ENCODE assay signal across 10 mouse cellular contexts in the genomic region with DNA sequence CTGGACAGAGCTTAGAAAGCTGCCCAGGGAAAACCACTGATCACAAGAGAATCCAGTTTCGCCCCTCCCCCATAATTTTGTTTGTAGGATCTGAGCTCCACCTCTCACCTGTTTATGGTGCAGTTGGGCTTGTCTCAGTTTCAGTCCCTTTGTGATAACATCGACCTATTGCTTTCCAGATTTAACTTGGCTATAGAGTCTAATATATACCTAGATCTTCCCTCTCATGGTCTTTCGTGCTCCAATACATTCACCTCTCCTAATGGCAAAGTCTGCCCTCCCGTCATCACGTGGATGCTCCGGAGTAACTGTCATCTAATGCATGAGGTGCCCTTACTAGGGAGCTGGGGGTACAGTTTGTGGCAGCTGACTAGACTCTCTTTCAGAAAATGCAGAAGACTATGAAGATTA. TPM values are rescaled to one million over a fixed set of nuclear protein-coding genes. Genes with fewer than 3 reads are reported as not detected.
A peak's percentile ranks its signal among the peaks of the same experiment; 100 is the strongest.
DNase-seq lines count a peak whose midpoint lies in the region; ATAC-seq and TF ChIP-seq lines count a peak whose summit lies in the region.
"Had no signal": no experiment of that assay in that cellular context is flagged by ENCODE, and none has a peak within 500 bp of the region (broad histone marks: within the 10 kb centered on the region; RNA-seq: fewer than 3 reads in every experiment).

No protein-coding gene starts in this region.

- no peak for TF ChIP-seq EP300 in heart, adult 2 months (IDR thresholded peaks at IDR 0.05; ENCODE audit: insufficient read depth, low read depth, low read length)

- intact Hi-C loops in heart, adult 2 months (cut with DNase I), result no loop called here

- H3K79me2 ChIP-seq in heart, adult 2 months (replicated peaks; ENCODE audit: control insufficient read depth, insufficient read depth, low read length), result no peaks in the 10 kb centered on the region

- no peaks in the 10 kb centered on the region for H3K36me3 ChIP-seq in neural tube, embryonic 11.5 days (ENCODE audit: control insufficient read depth, insufficient read depth, low read length)
- H3K36me3 ChIP-seq in hindbrain, embryonic 13.5 days, result no peaks in the 10 kb centered on the region
- H3K36me3 ChIP-seq in heart, adult 2 months (ENCODE audit: control insufficient read depth, insufficient read depth, low read length), result no peaks in the 10 kb centered on the region
- no peaks in the 10 kb centered on the region for H3K36me3 ChIP-seq in intestine, embryonic 15.5 days

- no peak for DNase-seq in neural tube, embryonic 11.5 days (ENCODE audit: low spot score)
- DNase-seq in neural tube, embryonic 10.5 days (ENCODE audit: extremely low spot score, low spot score), result no peak
- DNase-seq in cerebellum, postnatal 10 days, result peak; percentile 66 to 83
- DNase-seq in retina, embryonic 14.5 days (ENCODE audit: low spot score), result peak; percentile 37
- DNase-seq in heart, adult 2 months, result no peak
- DNase-seq: lung, adult 18-20 months had no signal

- H3K4me1 ChIP-seq in neural tube, embryonic 11.5 days (ENCODE audit: control insufficient read depth, insufficient read depth, low read length), result 0 out of 2 replicates have a peak, but pooled peaks cover 10% of the 10 kb centered on the region
- H3K4me1 ChIP-seq in hindbrain, embryonic 13.5 days (replicated peaks), result peaks cover 52% of the 10 kb centered on the region
- no peaks in the 10 kb centered on the region for H3K4me1 ChIP-seq in heart, adult 2 months (ENCODE audit: control insufficient read depth, insufficient read depth, low read length)
- H3K4me1 ChIP-seq in intestine, embryonic 15.5 days (replicated peaks), result peaks cover 17% of the 10 kb centered on the region

- WGBS in neural tube, embryonic 11.5 days, result 57% methylated on average over 6 of the region's 6 CpGs
- 46% methylated on average over 6 of the region's 6 CpGs for WGBS in hindbrain, embryonic 13.5 days
- 51% methylated on average over 6 of the region's 6 CpGs for WGBS in heart, adult 2 months
- WGBS in intestine, embryonic 15.5 days, result 50% methylated on average over 6 of the region's 6 CpGs

- TF ChIP-seq CTCF in heart, adult 2 months (IDR thresholded peaks at IDR 0.05), result no peak

- H3K4me2 ChIP-seq in neural tube, embryonic 11.5 days (ENCODE audit: low read depth), result peak overlapping the region; percentile 83
- peak overlapping the region; percentile 69 for H3K4me2 ChIP-seq in hindbrain, embryonic 13.5 days
- no peak overlapping the region for H3K4me2 ChIP-seq in intestine, embryonic 15.5 days (replicated peaks)

- TF ChIP-seq POLR2A in heart, adult 2 months (IDR thresholded peaks at IDR 0.05; ENCODE audit: insufficient read depth, low read depth, low read length), result no peak

- H3K27me3 ChIP-seq in neural tube, embryonic 11.5 days (ENCODE audit: control insufficient read depth, insufficient read depth, low read length), result peaks cover 23% of the 10 kb centered on the region; the same call in 1 of the 2 replicates
- H3K27me3 ChIP-seq in hindbrain, embryonic 13.5 days, result no peaks in the 10 kb centered on the region
- H3K27me3 ChIP-seq in heart, adult 2 months (ENCODE audit: control insufficient read depth, insufficient read depth, low read length), result peaks cover 3% of the 10 kb centered on the region
- H3K27me3 ChIP-seq in intestine, embryonic 15.5 days (replicated peaks), result peaks cover 21% of the 10 kb centered on the region

- H3K9me3 ChIP-seq in neural tube, embryonic 11.5 days (ENCODE audit: control insufficient read depth, low read length), result no peaks in the 10 kb centered on the region
- no peaks in the 10 kb centered on the region for H3K9me3 ChIP-seq in hindbrain, embryonic 13.5 days
- H3K9me3 ChIP-seq in intestine, embryonic 15.5 days, result no peaks in the 10 kb centered on the region

- peak overlapping the region; percentile 50; the same call in 1 of the 2 replicates for H3K4me3 ChIP-seq in neural tube, embryonic 11.5 days (ENCODE audit: low read depth, low read length)
- peak overlapping the region; percentile 63 for H3K4me3 ChIP-seq in hindbrain, embryonic 13.5 days
- H3K4me3 ChIP-seq in heart, adult 2 months, result no peak overlapping the region
- H3K4me3 ChIP-seq in intestine, embryonic 15.5 days (replicated peaks), result no peak overlapping the region

- H3K9ac ChIP-seq in neural tube, embryonic 11.5 days (ENCODE audit: low read length), result no peak overlapping the region
- peak overlapping the region; percentile 92 for H3K9ac ChIP-seq in hindbrain, embryonic 13.5 days
- H3K9ac ChIP-seq in heart, adult 2 months (ENCODE audit: low read depth, low read length), result no peak overlapping the region
- no peak overlapping the region for H3K9ac ChIP-seq in intestine, embryonic 15.5 days

- no peak overlapping the region for H3K27ac ChIP-seq in neural tube, embryonic 11.5 days (ENCODE audit: low read depth, low read length)
- peak overlapping the region; percentile 95 for H3K27ac ChIP-seq in hindbrain, embryonic 13.5 days
- H3K27ac ChIP-seq in heart, adult 2 months, result no peak overlapping the region
- H3K27ac ChIP-seq in intestine, embryonic 15.5 days, result no peak overlapping the region
- H3K27ac ChIP-seq: kidney, postnatal 0 days had no signal

- ATAC-seq in neural tube, embryonic 11.5 days (ENCODE audit: insufficient read depth, low FRiP score, low TSS enrichment), result no peak
- no peak for ATAC-seq in hindbrain, embryonic 13.5 days (ENCODE audit: low FRiP score)
- ATAC-seq in intestine, embryonic 15.5 days, result no peak

RNA-seq across cellular contexts. Expression of gene Chl1, which starts 2.5 kb away (rescaled TPM):
- polyA plus RNA-seq in neural tube, embryonic 11.5 days (2014; fragmentation: Nextera tagmentation; extraction: Ambion mirVana), result 18.5 and 19.7 TPM in 2 replicates
- polyA plus RNA-seq in hindbrain, embryonic 13.5 days (2015; fragmentation: Nextera tagmentation; extraction: Ambion mirVana), result 108 and 117 TPM in 2 replicates
- 1 to 10 TPM in 1 of 2 experiments, under 1 TPM in 1; 0.84 to 1.8 TPM for total RNA-seq in heart, adult 2 months (2021)
- 0.39 and 0.79 TPM in 2 replicates for polyA plus RNA-seq in heart, adult 2 months (2012; rRNA removed)
- polyA plus RNA-seq in intestine, embryonic 15.5 days (2015; fragmentation: Nextera tagmentation; extraction: Ambion mirVana), result 3.4 and 3.9 TPM in 2 replicates
- total RNA-seq: monocyte, adult 5-6 weeks had no signal

Comparison
In these comparisons a context has a peak if more than half of its experiments do, and no peak if none do; other contexts are left out.
1. DNase-seq: peak in cerebellum, postnatal 10 days (2 of 2) and retina, embryonic 14.5 days (single experiment); none in neural tube, embryonic 11.5 days (single experiment), neural tube, embryonic 10.5 days (single experiment) and heart, adult 2 months (0 of 2).
2. H3K4me3 ChIP-seq: peak in neural tube, embryonic 11.5 days (single experiment) and hindbrain, embryonic 13.5 days (single experiment); none in heart, adult 2 months (single experiment) and intestine, embryonic 15.5 days (single experiment).